Comparison of ENCODE assay signal across 8 mouse cellular contexts in the genomic region with DNA sequence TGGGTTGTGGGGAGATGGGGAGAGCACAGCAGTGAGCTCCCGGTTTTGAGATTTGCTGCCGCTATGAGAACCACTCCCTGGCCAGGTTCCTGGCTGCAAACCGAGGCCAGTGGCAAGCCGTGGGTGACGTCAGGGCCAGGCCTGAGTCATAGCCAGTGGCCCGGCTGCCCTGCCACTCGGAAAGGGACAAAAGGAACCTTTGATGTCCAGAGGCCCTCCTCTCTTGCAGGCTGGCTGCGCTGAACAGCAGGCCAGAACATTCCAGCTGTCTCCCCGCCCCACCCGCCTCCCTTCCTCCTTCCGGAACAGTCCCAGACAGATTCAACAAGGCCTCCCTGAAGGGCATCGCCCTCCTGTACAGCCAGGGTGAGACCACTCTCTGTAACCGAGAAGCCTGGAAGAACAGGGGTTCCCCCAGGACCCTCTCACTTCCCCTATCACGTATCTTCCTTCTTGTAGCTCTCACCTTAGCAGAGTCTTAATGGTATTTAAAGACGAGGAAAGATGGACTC. TPM values are rescaled to one million over a fixed set of nuclear protein-coding genes. Genes with fewer than 3 reads are reported as not detected.
DNase-seq lines count a peak whose midpoint lies in the region; ATAC-seq and TF ChIP-seq lines count a peak whose summit lies in the region.

Gene Zbtb38 (minus strand): TSS at position 229 of the 512 bp plus-strand sequence.

- no peaks in the 10 kb centered on the region for H3K4me1 ChIP-seq in forebrain, embryonic 11.5 days (replicated peaks; ENCODE audit: control insufficient read depth, insufficient read depth, low read length)
- H3K4me1 ChIP-seq in heart, embryonic 15.5 days (replicated peaks) = peaks cover 22% of the 10 kb centered on the region
- H3K4me1 ChIP-seq in liver, adult 2 months (ENCODE audit: control insufficient read depth, insufficient read depth, low read length) = no peaks in the 10 kb centered on the region

- H3K27ac ChIP-seq in forebrain, embryonic 11.5 days (ENCODE audit: low read depth, low read length) = no peak within 1 kb of the TSS
- peak within 1 kb of the TSS; percentile 81 for H3K27ac ChIP-seq in heart, embryonic 15.5 days
- peak within 1 kb of the TSS; percentile 26 for H3K27ac ChIP-seq in liver, adult 2 months (replicated peaks; ENCODE audit: insufficient read depth, low read depth, low read length)

- no peak for TF ChIP-seq CTCF in liver, adult 2 months (IDR thresholded peaks at IDR 0.05; ENCODE audit: low read depth, low read length)

- no peaks in the 10 kb centered on the region for H3K36me3 ChIP-seq in forebrain, embryonic 11.5 days (ENCODE audit: control insufficient read depth, insufficient read depth, low read length)
- peaks cover 22% of the 10 kb centered on the region for H3K36me3 ChIP-seq in heart, embryonic 15.5 days
- H3K36me3 ChIP-seq in liver, adult 2 months (ENCODE audit: control insufficient read depth, insufficient read depth, low read length) = no peaks in the 10 kb centered on the region; the same call in 1 of the 2 replicates

- no peaks in the 10 kb centered on the region for H3K9me3 ChIP-seq in forebrain, embryonic 11.5 days (ENCODE audit: control insufficient read depth, low read length)
- no peaks in the 10 kb centered on the region for H3K9me3 ChIP-seq in heart, embryonic 15.5 days (replicated peaks)

- 0 out of 2 replicates have a peak within 1 kb of the TSS, but pooled peaks have one; percentile 4 for H3K9ac ChIP-seq in forebrain, embryonic 11.5 days (ENCODE audit: low read length)
- peak within 1 kb of the TSS; percentile 11; the same call in 1 of the 2 replicates for H3K9ac ChIP-seq in heart, embryonic 15.5 days
- peak within 1 kb of the TSS; percentile 25; the same call in 1 of the 2 replicates for H3K9ac ChIP-seq in liver, adult 2 months (ENCODE audit: low read depth, low read length)

- no peaks in the 10 kb centered on the region for H3K79me2 ChIP-seq in liver, adult 2 months (ENCODE audit: control insufficient read depth, insufficient read depth, low read length)

- 61% methylated on average over 15 of the region's 15 CpGs for WGBS in forebrain, embryonic 11.5 days
- WGBS in heart, embryonic 15.5 days = 20% methylated on average over 15 of the region's 15 CpGs
- 70% methylated on average over 15 of the region's 15 CpGs for WGBS in liver, adult 2 months

- H3K27me3 ChIP-seq in forebrain, embryonic 11.5 days (ENCODE audit: control insufficient read depth, insufficient read depth, low read length) = no peaks in the 10 kb centered on the region
- H3K27me3 ChIP-seq in heart, embryonic 15.5 days = no peaks in the 10 kb centered on the region
- H3K27me3 ChIP-seq in liver, adult 2 months (ENCODE audit: control insufficient read depth, insufficient read depth, low read length) = no peaks in the 10 kb centered on the region

- no peak within 1 kb of the TSS for H3K4me3 ChIP-seq in forebrain, embryonic 11.5 days (ENCODE audit: low read depth, low read length)
- H3K4me3 ChIP-seq in heart, embryonic 15.5 days = peak within 1 kb of the TSS; percentile 23
- H3K4me3 ChIP-seq in liver, adult 2 months (ENCODE audit: insufficient read depth, low read depth, low read length) = peak within 1 kb of the TSS; percentile 44

- TF ChIP-seq POLR2A in liver, adult 2 months (IDR thresholded peaks at IDR 0.05; ENCODE audit: extremely low read depth, insufficient read depth, low read length) = no peak

- no peak for ATAC-seq in CD4-positive, CD25-positive, alpha-beta regulatory T cell, adult 4 months
- peak; percentile 61; the same call in 1 of the 2 replicates for ATAC-seq in forebrain, embryonic 11.5 days (replicated peaks; ENCODE audit: low FRiP score)
- peak; percentile 90 for ATAC-seq in heart, embryonic 15.5 days (replicated peaks; ENCODE audit: insufficient number of reproducible peaks, insufficient read depth, low FRiP score, low read depth)

- peak; percentile 30 to 69 for DNase-seq in adrenal gland, postnatal 4 days (ENCODE audit: low spot score in 2 of 2)
- peak; percentile 53 for DNase-seq in forebrain, embryonic 11.5 days (ENCODE audit: low spot score)
- DNase-seq in kidney, postnatal 10 days = peak; percentile 86
- peak; percentile 25 for DNase-seq in liver, adult 2 months (ENCODE audit: extremely low read depth, low read depth, low spot score)
- DNase-seq in neural tube, embryonic 10.5 days (ENCODE audit: extremely low spot score, low spot score) = peak; percentile 48
- DNase-seq in urinary bladder, adult 2 months (ENCODE audit: low spot score) = peak; percentile 58

- no peak within 1 kb of the TSS for H3K4me2 ChIP-seq in forebrain, embryonic 11.5 days (ENCODE audit: low read depth, low read length, severe bottlenecking)
- peak within 1 kb of the TSS; percentile 53 for H3K4me2 ChIP-seq in heart, embryonic 15.5 days

RNA-seq across cellular contexts. Expression of gene Zbtb38, which starts in this region (rescaled TPM):
- 10 to 100 TPM; 80.3 to 85.0 TPM for polyA plus RNA-seq in CD4-positive, CD25-positive, alpha-beta regulatory T cell, adult 4 months (2017; shearing (Covaris generic))
- total RNA-seq in adrenal gland, postnatal 4 days (2021) = 10 to 100 TPM; 42.8 to 43.1 TPM
- polyA plus RNA-seq in forebrain, embryonic 11.5 days (2014; fragmentation: Nextera tagmentation; extraction: Ambion mirVana) = 10.5 and 11.1 TPM in 2 replicates
- 28.7 and 29.8 TPM in 2 replicates for polyA plus RNA-seq in heart, embryonic 15.5 days (2015; fragmentation: Nextera tagmentation; extraction: Ambion mirVana)
- total RNA-seq in liver, adult 2 months (2014; rRNA removed) = 12.4 and 13.6 TPM in 2 replicates
- 2.9 and 3.6 TPM in 2 replicates for polyA plus RNA-seq in liver, adult 2 months (2012; rRNA removed)
- polyA plus RNA-seq in urinary bladder, adult 2 months (2012; rRNA removed) = 8.1 and 14.3 TPM in 2 replicates

Comparison
In these comparisons a context has a peak if more than half of its experiments do, and no peak if none do; other contexts are left out.
1. DNase-seq: peak in every context shown above with its lines; median percentile 86 in kidney, postnatal 10 days; 58 in urinary bladder, adult 2 months; 53 in forebrain, embryonic 11.5 days; 50 in adrenal gland, postnatal 4 days; 48 in neural tube, embryonic 10.5 days; 25 in liver, adult 2 months.